Mouse (Mus musculus): Measurements from ENCODE around the gene Ngef.

GRCm38 (mm10) chr1:87472576-87472975 lies 101.1 kb downstream of the Ngef start:
- TF ChIP-seq CTCF (IDR thresholded peaks at IDR 0.05) (no peak), EP300 (IDR thresholded peaks at IDR 0.05) (no peak)
